21 mouse cellular contexts compared by ENCODE assay signal in genomic region chr5:117236540-117236939, GRCm38 (mm10). TPM values are rescaled to one million over a fixed set of nuclear protein-coding genes. Genes with fewer than 3 reads are reported as not detected.
DNase-seq lines count a peak whose midpoint lies in the region; ATAC-seq and TF ChIP-seq lines count a peak whose summit lies in the region.
"Had no signal": no experiment of that assay in that cellular context is flagged by ENCODE, and none has a peak within 500 bp of the region (broad histone marks: within the 10 kb centered on the region; RNA-seq: fewer than 3 reads in every experiment).

No protein-coding gene starts in this region.

- no peak overlapping the region for H3K9ac ChIP-seq in intestine, postnatal 0 days (ENCODE audit: low read depth, low read length)
- no peak overlapping the region for H3K9ac ChIP-seq in intestine, embryonic 15.5 days
- H3K9ac ChIP-seq in lung, postnatal 0 days (replicated peaks; ENCODE audit: low read depth) = no peak overlapping the region
- no peak overlapping the region for H3K9ac ChIP-seq in stomach, postnatal 0 days (ENCODE audit: low read length)
- H3K9ac ChIP-seq: forebrain, embryonic 13.5 days; forebrain, postnatal 0 days; heart, embryonic 15.5 days; hindbrain, embryonic 13.5 days had no signal

- H3K36me3 ChIP-seq in intestine, postnatal 0 days (ENCODE audit: control insufficient read depth, insufficient read depth) = peaks cover 45% of the 10 kb centered on the region
- peaks cover 7% of the 10 kb centered on the region; the same call in 1 of the 2 replicates for H3K36me3 ChIP-seq in intestine, embryonic 15.5 days
- peaks cover 3% of the 10 kb centered on the region; the same call in 1 of the 2 replicates for H3K36me3 ChIP-seq in lung, postnatal 0 days (ENCODE audit: insufficient read depth, low read length)
- H3K36me3 ChIP-seq in stomach, postnatal 0 days (ENCODE audit: control insufficient read depth, insufficient read depth, low read length) = 0 out of 2 replicates have a peak, but pooled peaks cover 8% of the 10 kb centered on the region
- H3K36me3 ChIP-seq: embryonic facial prominence, embryonic 10.5 days; heart, embryonic 15.5 days had no signal

- intact Hi-C loops in left cerebral cortex, postnatal 10 days (cut with DNase I) = no loop called here

- H3K27ac ChIP-seq in intestine, postnatal 0 days (ENCODE audit: low read depth, low read length) = no peak overlapping the region
- no peak overlapping the region for H3K27ac ChIP-seq in intestine, embryonic 15.5 days
- no peak overlapping the region for H3K27ac ChIP-seq in lung, postnatal 0 days (ENCODE audit: low read length)
- H3K27ac ChIP-seq in stomach, postnatal 0 days (replicated peaks) = no peak overlapping the region
- no peak overlapping the region for H3K27ac ChIP-seq in cerebellum, adult 2 months (ENCODE audit: insufficient read depth, low read length)
- H3K27ac ChIP-seq: embryonic facial prominence, embryonic 10.5 days; forebrain, embryonic 13.5 days; heart, adult 2 months; heart, embryonic 15.5 days; hindbrain, embryonic 13.5 days had no signal

- 82% methylated on average over 5 of the region's 5 CpGs for WGBS in intestine, postnatal 0 days
- WGBS in intestine, embryonic 15.5 days = 83% methylated on average over 5 of the region's 5 CpGs
- WGBS in lung, postnatal 0 days = 61% methylated on average over 5 of the region's 5 CpGs
- 78% methylated on average over 5 of the region's 5 CpGs for WGBS in stomach, postnatal 0 days
- 73% methylated on average over 5 of the region's 5 CpGs for WGBS in cerebellum, adult 2 months

- H3K9me3 ChIP-seq in intestine, postnatal 0 days (ENCODE audit: control insufficient read depth) = no peaks in the 10 kb centered on the region
- H3K9me3 ChIP-seq in intestine, embryonic 15.5 days = no peaks in the 10 kb centered on the region
- no peaks in the 10 kb centered on the region for H3K9me3 ChIP-seq in lung, postnatal 0 days (ENCODE audit: low read length)
- no peaks in the 10 kb centered on the region for H3K9me3 ChIP-seq in stomach, postnatal 0 days (ENCODE audit: control insufficient read depth, low read length)
- H3K9me3 ChIP-seq: embryonic facial prominence, embryonic 10.5 days; forebrain, embryonic 13.5 days; heart, embryonic 15.5 days; hindbrain, embryonic 13.5 days had no signal

- H3K4me3 ChIP-seq in intestine, postnatal 0 days (ENCODE audit: low read depth, low read length) = no peak overlapping the region
- no peak overlapping the region for H3K4me3 ChIP-seq in intestine, embryonic 15.5 days (replicated peaks)
- no peak overlapping the region for H3K4me3 ChIP-seq in lung, postnatal 0 days (ENCODE audit: low read depth, low read length)
- no peak overlapping the region for H3K4me3 ChIP-seq in stomach, postnatal 0 days (ENCODE audit: low read depth, low read length)
- H3K4me3 ChIP-seq in cerebellum, adult 2 months (replicated peaks; ENCODE audit: insufficient read depth, low read depth, low read length) = no peak overlapping the region
- H3K4me3 ChIP-seq: embryonic facial prominence, embryonic 10.5 days; forebrain, embryonic 13.5 days; heart, adult 2 months; heart, embryonic 15.5 days; hindbrain, embryonic 13.5 days had no signal

- DNase-seq in lung, postnatal 36 days = peak; percentile 5
- no peak for DNase-seq in lung, postnatal 0 days (ENCODE audit: low spot score)
- peak; percentile 34 for DNase-seq in ZHBTc4 (ENCODE audit: low read depth, low spot score)
- no peak for DNase-seq in stomach, postnatal 0 days (ENCODE audit: low spot score)
- no peak for DNase-seq in left cerebral cortex, postnatal 10 days (ENCODE audit: extremely low spot score in 1 of 2, low spot score in 2 of 2)
- DNase-seq in cerebellum, adult 2 months = no peak
- DNase-seq: adrenal gland, postnatal 10 days; cerebellum, adult 11-12 months; cerebellum, adult 9-11 months; cerebellum, postnatal 36 days; forebrain, postnatal 0 days; gastrocnemius, postnatal 14 days; heart, adult 2 months; heart, postnatal 14 days had no signal

- H3K27me3 ChIP-seq in intestine, postnatal 0 days (replicated peaks; ENCODE audit: control insufficient read depth, insufficient read depth, low read length) = no peaks in the 10 kb centered on the region
- H3K27me3 ChIP-seq in intestine, embryonic 15.5 days (replicated peaks) = no peaks in the 10 kb centered on the region
- no peaks in the 10 kb centered on the region for H3K27me3 ChIP-seq in lung, postnatal 0 days (replicated peaks; ENCODE audit: insufficient read depth, low read length)
- no peaks in the 10 kb centered on the region for H3K27me3 ChIP-seq in stomach, postnatal 0 days (ENCODE audit: control insufficient read depth, insufficient read depth, low read length)
- H3K27me3 ChIP-seq in cerebellum, adult 2 months (ENCODE audit: control insufficient read depth, insufficient read depth, low read length) = no peaks in the 10 kb centered on the region
- H3K27me3 ChIP-seq: forebrain, embryonic 13.5 days; heart, embryonic 15.5 days; hindbrain, embryonic 13.5 days had no signal

- no peak for TF ChIP-seq POLR2A in cerebellum, adult 2 months (IDR thresholded peaks at IDR 0.05; ENCODE audit: borderline replicate concordance, insufficient read depth, low read length)

- no peaks in the 10 kb centered on the region for H3K4me1 ChIP-seq in intestine, postnatal 0 days (replicated peaks; ENCODE audit: control insufficient read depth, insufficient read depth, low read length)
- H3K4me1 ChIP-seq in intestine, embryonic 15.5 days (replicated peaks) = no peaks in the 10 kb centered on the region
- H3K4me1 ChIP-seq in lung, postnatal 0 days (ENCODE audit: insufficient read depth, low read depth, low read length) = no peaks in the 10 kb centered on the region
- H3K4me1 ChIP-seq in stomach, postnatal 0 days (replicated peaks; ENCODE audit: control insufficient read depth, insufficient read depth) = no peaks in the 10 kb centered on the region
- H3K4me1 ChIP-seq in cerebellum, adult 2 months (ENCODE audit: control insufficient read depth, insufficient read depth, low read length) = no peaks in the 10 kb centered on the region

- no peak for TF ChIP-seq EP300 in lung, postnatal 0 days (IDR thresholded peaks at IDR 0.05)
- no peak for TF ChIP-seq EP300 in stomach, postnatal 0 days (optimal IDR thresholded peaks at IDR 0.05)

- peak; percentile 28; the same call in 1 of the 2 replicates for ATAC-seq in intestine, postnatal 0 days
- ATAC-seq in intestine, embryonic 15.5 days = no peak
- ATAC-seq in lung, postnatal 0 days = no peak
- peak; percentile 76 for ATAC-seq in stomach, postnatal 0 days (ENCODE audit: low FRiP score, low TSS enrichment)
- ATAC-seq: forebrain, embryonic 13.5 days; forebrain, postnatal 0 days had no signal

- no peak overlapping the region for H3K4me2 ChIP-seq in intestine, postnatal 0 days (replicated peaks; ENCODE audit: low read depth)
- H3K4me2 ChIP-seq in intestine, embryonic 15.5 days (replicated peaks) = no peak overlapping the region
- H3K4me2 ChIP-seq in lung, postnatal 0 days (replicated peaks; ENCODE audit: low read depth, low read length) = no peak overlapping the region
- H3K4me2 ChIP-seq in stomach, postnatal 0 days (replicated peaks; ENCODE audit: low read depth) = no peak overlapping the region
- H3K4me2 ChIP-seq: forebrain, embryonic 13.5 days; heart, embryonic 11.5 days; heart, embryonic 15.5 days; hindbrain, embryonic 13.5 days had no signal

- TF ChIP-seq CTCF in intestine, postnatal 0 days (IDR thresholded peaks at IDR 0.05; ENCODE audit: low read depth) = no peak
- no peak for TF ChIP-seq CTCF in lung, postnatal 0 days (IDR thresholded peaks at IDR 0.05)
- TF ChIP-seq CTCF in stomach, postnatal 0 days (IDR thresholded peaks at IDR 0.05; ENCODE audit: low read depth) = no peak
- no peak for TF ChIP-seq CTCF in cerebellum, adult 2 months (IDR thresholded peaks at IDR 0.05; ENCODE audit: borderline replicate concordance, insufficient read depth, low read depth, low read length)

RNA-seq across cellular contexts. Expression of gene Pebp1, which starts 50.9 kb away (rescaled TPM):
- polyA plus RNA-seq in intestine, postnatal 0 days (2015; fragmentation: Nextera tagmentation; extraction: Ambion mirVana) = 258 and 267 TPM in 2 replicates
- 659 and 723 TPM in 2 replicates for polyA plus RNA-seq in intestine, embryonic 15.5 days (2015; fragmentation: Nextera tagmentation; extraction: Ambion mirVana)
- 273 and 289 TPM in 2 replicates for polyA plus RNA-seq in lung, postnatal 0 days (2015; fragmentation: Nextera tagmentation; extraction: Ambion mirVana)
- polyA plus RNA-seq in stomach, postnatal 0 days (2015; fragmentation: Nextera tagmentation; extraction: Ambion mirVana) = 394 and 400 TPM in 2 replicates
- total RNA-seq in left cerebral cortex, postnatal 10 days (2021) = 100 to 1,000 TPM; 838 to 843 TPM
- polyA plus RNA-seq in cerebellum, adult 2 months (2012; rRNA removed) = 792 and 833 TPM in 2 replicates

Comparison
In these comparisons a context has a peak if more than half of its experiments do, and no peak if none do; other contexts are left out.
1. ATAC-seq: peak in intestine, postnatal 0 days (single experiment) and stomach, postnatal 0 days (single experiment); none in intestine, embryonic 15.5 days (single experiment) and lung, postnatal 0 days (single experiment).
2. DNase-seq: peak in lung, postnatal 36 days (single experiment) and ZHBTc4 (single experiment); none in lung, postnatal 0 days (single experiment), stomach, postnatal 0 days (single experiment), left cerebral cortex, postnatal 10 days (0 of 2) and cerebellum, adult 2 months (0 of 2).